ENCODE assay signal across 9 mouse cellular contexts in genomic region chr1:173912548-173913255, GRCm38 (mm10). TPM values are rescaled to one million over a fixed set of nuclear protein-coding genes. Genes with fewer than 3 reads are reported as not detected.
DNase-seq lines count a peak whose midpoint lies in the region; ATAC-seq lines count a peak whose summit lies in the region.
"Had no signal": no experiment of that assay in that cellular context is flagged by ENCODE, and none has a peak within 500 bp of the region (broad histone marks: within the 10 kb centered on the region; RNA-seq: fewer than 3 reads in every experiment).

Ifi211 (minus strand) TSS chr1:173913046.

- peak; percentile 85 for DNase-seq in 3134 (ENCODE audit: extremely low read depth, insufficient read length, low spot score)
- peak; percentile 98 for DNase-seq in heart, adult 11 months
- DNase-seq in heart, postnatal 4 days, result peak; percentile 25
- DNase-seq in kidney, postnatal 10 days, result peak; percentile 6
- peak; percentile 9 for DNase-seq in lung, postnatal 25 days (ENCODE audit: low spot score)
- DNase-seq in ovary, postnatal 36 days (ENCODE audit: low spot score), result peak; percentile 5

- peak; percentile 45 for ATAC-seq in activated CD4-positive, CD25-positive, alpha-beta regulatory T cell, adult 4 months
- peak; percentile 85 for ATAC-seq in common myeloid progenitor, adult 5-6 weeks (replicated peaks; ENCODE audit: low read depth, poor library complexity, severe bottlenecking)

RNA-seq across cellular contexts. Expression of gene Ifi211, which starts in this region (rescaled TPM):
- polyA plus RNA-seq in activated CD4-positive, CD25-positive, alpha-beta regulatory T cell, adult 4 months (2017; shearing (Covaris generic)), result 1 to 10 TPM; 3.1 to 3.2 TPM
- 2.5 and 4.8 TPM in 2 replicates for total RNA-seq in common myeloid progenitor, adult 5-6 weeks (2017)
- total RNA-seq in heart, postnatal 4 days (2021), result under 1 TPM; 0.24 to 0.36 TPM
- total RNA-seq: MEL had no signal

Comparison
In these comparisons a context has a peak if more than half of its experiments do, and no peak if none do; other contexts are left out.
1. Peak in every context shown above with its lines: DNase-seq and ATAC-seq.
2. Peak in DNase-seq in heart, postnatal 4 days; RNA of the gene not detected or under 1 TPM.
3. DNase-seq: peak in every context shown above with its lines; median percentile 98 in heart, adult 11 months; 85 in 3134; 25 in heart, postnatal 4 days; 9 in lung, postnatal 25 days; 6 in kidney, postnatal 10 days; 5 in ovary, postnatal 36 days.